Mouse (Mus musculus) bone marrow macrophage, adult 2 months (primary cell): ENCODE results near the gene Ly6g6f.

Experiments
- CTCF ChIP-seq: IDR thresholded peaks from 2 replicates; pipeline ENCODE4 v1.5.1; 2012; ENCODE audit warnings: low read depth, mild to moderate bottlenecking, low read length, moderate library complexity
- POLR2A ChIP-seq: IDR thresholded peaks from 2 replicates; pipeline ENCODE4 v1.6.1; 2012; ENCODE audit warnings: mild to moderate bottlenecking, low read depth, low read length, borderline replicate concordance

GRCm38 (mm10) chr17:35132174-35132560 lies 46.8 kb upstream of the Ly6g6f start:
- TF ChIP-seq POLR2A (no peak), CTCF (no peak)
